Mouse (Mus musculus) ES-E14 (cell line): ENCODE measurements around the gene Tmem163.

Experiments
- CHD2 ChIP-seq: IDR thresholded peaks from 2 replicates; pipeline ENCODE4 v1.6.1; 2014; ENCODE audit warnings: mild to moderate bottlenecking, low read depth, low read length, inconsistent platforms
- MAFK ChIP-seq: IDR thresholded peaks from 2 replicates; pipeline ENCODE4 v1.6.1; 2014; ENCODE audit warnings: mild to moderate bottlenecking, low read depth, low read length, inconsistent platforms; ENCODE audit not compliant: insufficient read depth

DNA sequence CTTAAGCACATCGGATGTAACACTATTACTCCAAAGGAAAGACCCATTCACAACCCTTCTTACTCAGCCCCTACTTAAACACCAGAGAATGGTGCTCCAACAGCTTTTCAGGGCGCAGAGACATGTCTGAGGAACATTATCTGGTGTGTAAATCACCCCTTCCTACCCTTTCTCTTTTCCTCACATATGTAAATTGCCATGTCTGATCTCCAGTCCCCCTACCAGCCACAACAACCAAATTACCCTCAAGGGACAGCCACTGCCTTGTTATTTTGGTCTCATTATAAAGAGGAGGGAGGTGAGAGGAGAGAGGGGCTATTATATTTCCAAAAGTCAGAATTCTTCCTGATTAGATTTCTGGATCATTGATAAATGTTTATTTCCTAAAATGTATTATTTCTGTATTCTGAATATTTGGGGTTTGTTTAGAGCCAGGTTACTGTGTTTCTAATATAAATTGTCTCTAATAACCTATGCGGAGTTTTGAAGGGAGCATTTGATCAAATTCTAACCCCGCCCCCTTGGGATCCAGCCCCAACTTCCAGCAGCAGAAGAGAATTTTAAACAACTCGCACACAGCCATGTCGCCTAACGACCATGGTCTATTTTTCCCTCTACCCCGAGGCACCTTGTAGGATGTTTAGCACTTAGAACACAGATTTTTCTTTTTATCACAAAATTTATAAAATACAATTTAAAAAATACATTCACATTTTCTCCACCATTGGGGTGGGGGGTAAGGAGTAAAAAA, 12.1 kb downstream of the Tmem163 start:
- no peak for TF ChIP-seq MAFK
- no peak for TF ChIP-seq CHD2
